Comparison of ENCODE assay signal across 18 mouse cellular contexts in genomic region chr3:121856131-121856530, GRCm38 (mm10).
"Had no signal": no experiment of that assay in that cellular context is flagged by ENCODE, and none has a peak within 500 bp of the region (broad histone marks: within the 10 kb centered on the region; RNA-seq: fewer than 3 reads in every experiment).

No protein-coding gene starts in this region.

- H3K36me3 ChIP-seq: lung, embryonic 15.5 days; midbrain, embryonic 13.5 days; midbrain, embryonic 15.5 days; neural tube, embryonic 12.5 days; stomach, embryonic 15.5 days had no signal

- H3K4me2 ChIP-seq: lung, embryonic 15.5 days; midbrain, embryonic 11.5 days; midbrain, embryonic 13.5 days; midbrain, embryonic 15.5 days; neural tube, embryonic 12.5 days; stomach, embryonic 15.5 days had no signal

- H3K27me3 ChIP-seq: lung, embryonic 15.5 days; midbrain, embryonic 13.5 days; midbrain, embryonic 15.5 days; neural tube, embryonic 12.5 days; stomach, embryonic 15.5 days had no signal

- H3K9ac ChIP-seq: liver, embryonic 14.5 days; lung, embryonic 15.5 days; midbrain, embryonic 13.5 days; midbrain, embryonic 15.5 days; neural tube, embryonic 12.5 days; stomach, embryonic 15.5 days had no signal

- H3K27ac ChIP-seq: liver, embryonic 14.5 days; lung, embryonic 15.5 days; macrophage; midbrain, embryonic 13.5 days; midbrain, embryonic 15.5 days; neural tube, embryonic 12.5 days; stomach, embryonic 15.5 days; stomach, postnatal 0 days had no signal

- H3K9me3 ChIP-seq: lung, embryonic 15.5 days; megakaryocyte, embryonic 14.5 days; midbrain, embryonic 13.5 days; midbrain, embryonic 15.5 days; neural tube, embryonic 12.5 days; stomach, embryonic 15.5 days had no signal

- DNase-seq: lung, adult 2 months; lung, postnatal 14 days; lung, postnatal 36 days; right cerebral cortex, postnatal 14 days; thymus, adult 2 months; thymus, postnatal 25 days; thymus, postnatal 4 days had no signal

- H3K4me1 ChIP-seq: megakaryocyte, embryonic 14.5 days; midbrain, embryonic 13.5 days; midbrain, embryonic 15.5 days; neural tube, embryonic 12.5 days had no signal

- H3K4me3 ChIP-seq: lung, embryonic 15.5 days; megakaryocyte, embryonic 14.5 days; midbrain, embryonic 13.5 days; midbrain, embryonic 15.5 days; neural tube, embryonic 12.5 days; stomach, embryonic 15.5 days had no signal

- ATAC-seq: lung, postnatal 0 days; midbrain, embryonic 13.5 days; midbrain, embryonic 15.5 days had no signal
